Mouse (Mus musculus): ENCODE measurements around the gene Tns1.

The Tns1 gene

GRCm38 (mm10) chr1:74008966-74009365, 115.3 kb downstream of the Tns1 start:
- peak; percentile 93 for DNase-seq

- DNase-seq = peak; percentile 92
These were observed 115.8 kb downstream of the Tns1 start for GRCm38 (mm10) chr1:74008498-74008897.

DNA sequence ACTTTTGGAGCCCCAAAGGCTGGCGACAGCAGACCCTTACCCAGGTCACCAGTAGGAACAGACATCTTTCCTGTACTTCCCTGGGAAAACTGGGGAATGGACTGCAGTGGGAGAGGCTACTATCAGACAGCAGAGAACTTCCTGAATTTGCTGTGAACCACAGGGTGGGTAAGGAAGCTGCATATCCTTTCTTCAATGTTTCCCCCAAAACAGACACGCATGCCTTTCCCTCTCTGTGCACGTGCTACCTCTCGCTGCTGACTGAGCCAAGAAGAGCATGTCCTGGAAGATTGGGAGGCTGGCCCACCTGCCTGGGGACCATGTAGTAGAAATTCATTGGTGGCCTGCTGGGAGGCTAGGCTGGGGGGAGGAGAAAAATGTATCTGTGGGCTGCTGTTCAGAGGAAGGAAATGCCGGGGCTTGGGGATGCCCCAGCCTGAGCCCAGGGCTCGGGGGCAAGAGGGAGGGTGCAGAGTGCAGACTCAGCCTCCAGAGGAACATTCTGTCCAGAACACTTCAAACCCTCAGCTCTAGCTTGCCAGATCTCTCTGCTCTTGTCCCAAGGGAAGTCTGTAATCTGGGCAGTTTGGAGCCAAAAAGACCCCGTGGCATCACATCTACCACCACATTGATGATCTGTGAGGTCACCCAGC, 116.7 kb downstream of the Tns1 start:
- peak; percentile 86 for DNase-seq

GRCm38 (mm10) chr1:74005020-74005419, 119.2 kb downstream of the Tns1 start:
- DNase-seq = peak; percentile 76

- no peak for DNase-seq
These were observed 120.5 kb downstream of the Tns1 start for GRCm38 (mm10) chr1:74003723-74004122.

GRCm38 (mm10) chr1:74001449-74001820, 122.8 kb downstream of the Tns1 start:
- DNase-seq = peak; percentile 78

- no peak for DNase-seq
These were observed 123.3 kb downstream of the Tns1 start for GRCm38 (mm10) chr1:74000810-74001448.

DNA sequence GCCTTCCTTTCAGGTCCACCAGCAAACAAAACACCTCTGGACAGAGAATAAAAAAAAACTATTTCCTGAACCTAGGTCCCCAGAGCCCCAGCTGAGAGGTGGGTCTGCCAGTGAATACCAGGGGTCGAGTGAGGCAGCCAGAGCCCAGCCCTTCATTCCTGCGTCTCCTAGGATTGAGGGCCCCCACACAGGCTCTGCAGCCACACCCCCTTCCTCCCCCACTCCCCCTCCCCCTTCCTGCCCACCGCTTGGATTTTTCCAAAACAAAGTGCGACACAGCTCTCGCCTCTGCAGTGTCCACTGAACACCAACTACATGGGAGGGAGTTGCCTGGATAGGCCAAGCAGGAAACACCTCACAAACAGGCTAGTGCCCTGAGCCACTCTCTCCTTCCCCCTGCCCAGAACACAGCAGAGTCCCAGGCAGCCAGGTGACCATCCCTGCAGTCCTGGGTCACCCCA, 124.0 kb downstream of the Tns1 start:
- peak; percentile 71 for DNase-seq

- no peak for DNase-seq
These were observed 124.7 kb downstream of the Tns1 start for GRCm38 (mm10) chr1:73999533-73999932.

- peak; percentile 70 for DNase-seq
These were observed 125.3 kb downstream of the Tns1 start for GRCm38 (mm10) chr1:73998925-73999375.

- DNase-seq = peak; percentile 89
These were observed 126.0 kb downstream of the Tns1 start for GRCm38 (mm10) chr1:73998131-73998865.

- DNase-seq = no peak
These were observed 126.9 kb downstream of the Tns1 start for GRCm38 (mm10) chr1:73997341-73997740.

GRCm38 (mm10) chr1:73996650-73997049, 127.6 kb downstream of the Tns1 start:
- DNase-seq = no peak

- DNase-seq = peak; percentile 90
These were observed 128.0 kb downstream of the Tns1 start for GRCm38 (mm10) chr1:73996209-73996608.

GRCm38 (mm10) chr1:73995063-73995810, 129.0 kb downstream of the Tns1 start:
- no peak for DNase-seq

GRCm38 (mm10) chr1:73993901-73994426, 130.3 kb downstream of the Tns1 start:
- DNase-seq = peak; percentile 84

DNA sequence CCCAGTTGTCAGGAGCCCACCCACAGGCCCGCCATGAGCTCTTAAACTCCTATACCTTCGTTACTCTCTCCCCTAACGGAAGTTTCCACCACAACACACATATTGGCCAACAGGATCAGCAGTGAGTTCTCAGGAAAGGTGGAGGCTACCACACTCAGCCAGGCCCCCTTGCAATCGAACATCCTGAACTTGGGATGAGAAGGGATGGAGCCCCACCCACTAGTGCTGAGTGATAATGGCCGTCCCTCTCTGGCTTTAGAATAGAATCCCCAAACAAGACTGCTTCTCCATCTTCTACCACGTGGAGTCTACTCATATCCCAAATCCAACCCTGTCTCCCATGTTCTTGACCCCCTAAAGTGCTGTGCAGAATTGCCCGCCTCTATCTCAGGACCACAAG, 131.0 kb downstream of the Tns1 start:
- no peak for DNase-seq

DNA sequence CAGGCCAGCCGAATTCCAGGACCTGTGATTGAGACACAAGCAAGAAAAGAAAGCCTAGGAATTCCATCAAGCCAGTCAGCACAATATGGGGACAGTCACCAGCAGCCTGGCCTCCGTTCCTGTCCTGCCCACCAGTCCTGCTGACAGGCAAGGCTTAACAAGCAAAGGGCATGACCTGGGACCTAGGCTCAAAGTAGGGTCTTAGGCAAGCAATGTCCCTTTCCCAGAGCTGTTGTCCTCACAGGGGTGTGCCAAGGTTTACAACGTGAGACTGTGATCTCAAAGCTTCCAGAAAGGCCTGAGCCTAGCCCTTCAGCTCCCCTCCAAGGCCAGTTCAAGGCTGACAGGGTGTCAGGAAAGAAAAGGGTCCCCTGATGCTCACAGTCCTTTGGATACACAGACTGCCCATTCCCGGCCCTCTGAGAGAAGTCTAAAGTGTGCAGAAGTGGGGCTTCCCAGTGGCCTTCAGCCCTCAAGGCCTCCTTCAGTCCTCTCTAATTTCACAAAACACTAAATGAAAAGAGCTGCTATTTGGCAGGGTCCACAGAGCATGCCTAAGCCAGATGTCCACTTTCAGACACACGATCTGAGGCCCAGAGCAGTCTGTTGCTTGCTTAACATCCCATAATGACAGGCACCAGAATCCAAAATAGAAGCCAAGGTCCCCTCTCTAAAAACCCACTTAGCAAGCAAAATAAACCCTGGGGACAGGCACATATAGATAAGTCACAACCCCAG, 131.9 kb downstream of the Tns1 start:
- DNase-seq = no peak

- DNase-seq = no peak
These were observed 133.0 kb downstream of the Tns1 start for GRCm38 (mm10) chr1:73991226-73991625.

DNA sequence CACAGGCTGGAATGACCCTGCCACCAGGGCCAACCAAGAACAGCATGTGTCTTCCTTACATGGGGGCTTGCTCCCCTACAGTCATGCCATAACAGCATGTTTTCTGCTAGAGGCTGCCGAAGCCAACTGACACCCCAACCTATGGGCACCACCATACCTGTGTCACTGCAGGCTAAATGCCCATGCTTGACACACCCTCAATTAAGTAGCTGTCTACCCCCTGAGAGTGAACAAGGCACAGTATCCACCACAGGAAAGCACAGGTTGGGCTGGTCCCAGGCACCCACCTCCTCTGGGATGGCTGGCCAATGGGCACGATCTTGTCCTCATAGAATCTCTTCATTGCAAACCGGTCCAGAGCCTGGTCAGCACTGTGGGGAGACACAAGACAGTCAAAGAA, 134.2 kb downstream of the Tns1 start:
- DNase-seq = no peak

GRCm38 (mm10) chr1:73987705-73988201, 136.5 kb downstream of the Tns1 start:
- DNase-seq = peak; percentile 93
